ENCODE assay signal across 8 mouse cellular contexts in genomic region chr11:3602687-3603086, GRCm38 (mm10). TPM values are rescaled to one million over a fixed set of nuclear protein-coding genes. Genes with fewer than 3 reads are reported as not detected.
DNase-seq lines count a peak whose midpoint lies in the region; TF ChIP-seq lines count a peak whose summit lies in the region.
"Not testable (repeated sequence)": the region's sequence is repeated elsewhere in the genome, so short reads cannot be mapped to it uniquely, and the experiment has no call there.

No protein-coding gene starts in this region.

- not testable (repeated sequence) for H3K36me3 ChIP-seq in hindbrain, embryonic 10.5 days

- not testable (repeated sequence) for H3K9me3 ChIP-seq in hindbrain, embryonic 10.5 days

- peak; percentile 49 for DNase-seq in CD4-positive helper T cell, adult 2 months (ENCODE audit: low read depth, low spot score)
- peak; percentile 15 to 54 for DNase-seq in adrenal gland, postnatal 36 days
- peak; percentile 18 for DNase-seq in gastrocnemius, adult 2 months
- peak; percentile 21 for DNase-seq in hindbrain, embryonic 10.5 days (ENCODE audit: low spot score)
- DNase-seq in kidney, postnatal 36 days, result peak; percentile 42 to 63
- peak; percentile 31 for DNase-seq in lung, postnatal 14 days
- DNase-seq in retina, embryonic 14.5 days (ENCODE audit: low spot score), result peak; percentile 4
- peak; percentile 8 to 9 for DNase-seq in urinary bladder, adult 18-20 months (ENCODE audit: low spot score in 2 of 2)

- peak; percentile 44 for TF ChIP-seq CTCF in gastrocnemius, adult 2 months (IDR thresholded peaks at IDR 0.05)

- intact Hi-C loops in gastrocnemius, adult 2 months (cut with DNase I), result loop anchor here (2.0 kb wide), 1 partner anchor 68 kb away; no protein-coding TSS in a partner anchor

- not testable (repeated sequence) for H3K4me3 ChIP-seq in gastrocnemius, adult 2 months; hindbrain, embryonic 10.5 days

- WGBS in hindbrain, embryonic 10.5 days, result 53% methylated on average over 2 of the region's 2 CpGs

- not testable (repeated sequence) for H3K27ac ChIP-seq in gastrocnemius, adult 2 months; hindbrain, embryonic 10.5 days

- H3K4me1 ChIP-seq in hindbrain, embryonic 10.5 days (replicated peaks), result not testable (repeated sequence)

- H3K27me3 ChIP-seq in hindbrain, embryonic 10.5 days (ENCODE audit: insufficient read depth, poor library complexity, severe bottlenecking), result not testable (repeated sequence)

RNA-seq across cellular contexts. Expression of gene Morc2a, which starts 46.3 kb away (rescaled TPM):
- total RNA-seq in adrenal gland, postnatal 36 days (2021), result 10 to 100 TPM; 42.9 to 48.4 TPM
- 10 to 100 TPM; 18.4 to 20.3 TPM for total RNA-seq in gastrocnemius, adult 2 months (2021)
- 38.4 and 40.8 TPM in 2 replicates for polyA plus RNA-seq in hindbrain, embryonic 10.5 days (2016; fragmentation: Nextera tagmentation; extraction: Ambion mirVana)
